Mouse (Mus musculus) lung, embryonic 14.5 days (tissue): ENCODE measurements around the gene Gabra4. TPM values are rescaled to one million over a fixed set of nuclear protein-coding genes. Genes with fewer than 3 reads are reported as not detected.

Source experiments
- ATAC-seq: fragments of 200-750 bp; cut with Nextera tagmentation; 2 replicates; pipeline ENCODE4 v1.8.0; 2017; ENCODE audit warnings: mild to moderate bottlenecking, moderate TSS enrichment, moderate library complexity; ENCODE audit not compliant: insufficient read depth
- DNase-seq: peaks from one replicate; pipeline ENCODE4 v3.0.0-alpha.2; 2015
- H3K27ac ChIP-seq: fragments of 300-500 bp; sonication (generic); 2 replicates; pipeline ENCODE4 v1.5.1; 2014; ENCODE audit warnings: low read depth, mild to moderate bottlenecking, moderate library complexity
- H3K27me3 ChIP-seq: fragments of 300-500 bp; sonication (generic); 2 replicates; pipeline ENCODE4 v1.6.1; 2014; ENCODE audit warnings: low read length, control low read depth; ENCODE audit not compliant: insufficient read depth
- H3K36me3 ChIP-seq: fragments of 300-500 bp; sonication (generic); 2 replicates; pipeline ENCODE4 v1.6.1; 2014; ENCODE audit warnings: control low read depth; ENCODE audit not compliant: insufficient read depth
- H3K4me1 ChIP-seq: fragments of 300-500 bp; sonication (generic); 2 replicates; pipeline ENCODE4 v1.6.1; 2014; ENCODE audit warnings: antibody characterized with exemption, control low read depth; ENCODE audit not compliant: insufficient read depth
- H3K4me2 ChIP-seq: fragments of 300-500 bp; sonication (generic); 2 replicates; pipeline ENCODE4 v1.6.1; 2014; ENCODE audit warnings: mild to moderate bottlenecking
- H3K4me3 ChIP-seq: fragments of 300-500 bp; sonication (generic); 2 replicates; pipeline ENCODE4 v1.5.1; 2014; ENCODE audit warnings: low read depth, low read length
- H3K9ac ChIP-seq: fragments of 300-500 bp; sonication (generic); 2 replicates; pipeline ENCODE4 v1.6.1; 2014
- H3K9me3 ChIP-seq: fragments of 300-500 bp; sonication (generic); 2 replicates; pipeline ENCODE4 v1.6.1; 2016; ENCODE audit warnings: low read depth, low read length, control low read depth
- CTCF ChIP-seq: IDR thresholded peaks from 2 replicates; pipeline ENCODE4 v1.5.1; 2016; ENCODE audit warnings: antibody characterized with exemption, low read depth
- WGBS: fragments of 180-500 bp; shearing (Covaris S2); extraction: QIAGEN DNeasy Blood & Tissue Kit; methylation state at CpG from one replicate; pipeline ENCODE4 v1.1.7; 2014; 5-methylcytosine and 5-hydroxymethylcytosine counted together
- polyA plus RNA-seq: library from polyadenylated mRNA; unstranded; fragments of >200 nt; fragmentation: Nextera tagmentation; extraction: Ambion mirVana; gene quantifications from 2 replicates; pipeline ENCODE4 v1.2.1, GENCODE M21; 2014

The Gabra4 gene
- 1.6 and 2.3 TPM in 2 replicates for polyA plus RNA-seq

DNA sequence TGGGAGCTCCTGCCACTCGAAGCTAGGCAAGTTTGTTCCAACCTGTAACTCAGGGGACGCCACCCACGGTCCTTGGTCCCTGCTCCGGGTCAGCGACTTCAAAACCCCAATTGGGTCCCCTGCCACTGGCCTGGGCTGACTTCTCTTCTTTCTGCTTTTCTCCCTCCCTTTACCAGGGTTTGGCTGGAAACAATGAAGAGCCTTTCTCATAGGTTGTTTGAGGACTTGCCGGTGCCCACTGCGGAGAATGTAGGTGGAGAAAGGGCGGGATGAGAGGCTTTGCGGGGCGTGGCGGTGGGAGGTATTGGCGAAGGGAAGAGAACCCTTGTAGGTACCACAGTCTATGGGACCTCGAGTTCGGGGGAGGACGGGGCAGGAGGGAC, at the start of gene Gabra4:
Gabra4 (minus strand) TSS at position 194 of the 383 bp plus-strand sequence.
- H3K4me3 ChIP-seq, result peak within 1 kb of the TSS; percentile 52
- no peak for TF ChIP-seq CTCF
- H3K4me2 ChIP-seq, result peak within 1 kb of the TSS; percentile 96
- H3K4me1 ChIP-seq, result no peaks in the 10 kb centered on the region
- H3K9me3 ChIP-seq, result no peaks in the 10 kb centered on the region
- no peaks in the 10 kb centered on the region for H3K36me3 ChIP-seq
- peaks cover 14% of the 10 kb centered on the region; the same call in 1 of the 2 replicates for H3K27me3 ChIP-seq
- ATAC-seq (peak; percentile 68), DNase-seq (peak; percentile 43)
- H3K9ac ChIP-seq, result peak within 1 kb of the TSS; percentile 39; the same call in 1 of the 2 replicates
- no peak within 1 kb of the TSS for H3K27ac ChIP-seq
- under 1% methylated on average over 15 of the region's 15 CpGs for WGBS

DNA sequence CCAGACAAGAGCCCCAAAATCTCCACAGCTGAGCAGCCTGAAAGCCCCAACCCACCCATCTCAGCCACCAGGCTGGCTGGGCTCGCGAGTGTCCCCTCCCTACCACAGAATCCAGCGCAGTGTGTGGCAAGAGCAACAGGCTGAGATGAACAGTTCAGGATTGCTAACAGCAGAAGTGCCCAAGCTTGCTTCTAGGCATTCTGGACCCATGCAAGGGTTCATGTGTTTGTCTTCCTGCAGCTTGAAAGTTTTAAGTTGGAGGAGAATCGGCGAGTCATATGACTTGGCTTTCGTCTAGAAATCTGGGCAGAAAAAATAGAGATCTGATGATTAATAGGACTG, 43.1 kb upstream of the Gabra4 start:
- WGBS, result 2% methylated on average over 6 of the region's 6 CpGs
- Histone ChIP-seq H3K4me2 (peak overlapping the region; percentile 76), H3K9me3 (no peaks in the 10 kb centered on the region), H3K9ac (peak overlapping the region; percentile 59), H3K27me3 (peaks cover 8% of the 10 kb centered on the region), H3K36me3 (no peaks in the 10 kb centered on the region), H3K4me3 (peak overlapping the region; percentile 42), H3K27ac (no peak overlapping the region), H3K4me1 (no peaks in the 10 kb centered on the region)
- TF ChIP-seq CTCF, result no peak
- ATAC-seq (peak; percentile 66), DNase-seq (no peak)

DNA sequence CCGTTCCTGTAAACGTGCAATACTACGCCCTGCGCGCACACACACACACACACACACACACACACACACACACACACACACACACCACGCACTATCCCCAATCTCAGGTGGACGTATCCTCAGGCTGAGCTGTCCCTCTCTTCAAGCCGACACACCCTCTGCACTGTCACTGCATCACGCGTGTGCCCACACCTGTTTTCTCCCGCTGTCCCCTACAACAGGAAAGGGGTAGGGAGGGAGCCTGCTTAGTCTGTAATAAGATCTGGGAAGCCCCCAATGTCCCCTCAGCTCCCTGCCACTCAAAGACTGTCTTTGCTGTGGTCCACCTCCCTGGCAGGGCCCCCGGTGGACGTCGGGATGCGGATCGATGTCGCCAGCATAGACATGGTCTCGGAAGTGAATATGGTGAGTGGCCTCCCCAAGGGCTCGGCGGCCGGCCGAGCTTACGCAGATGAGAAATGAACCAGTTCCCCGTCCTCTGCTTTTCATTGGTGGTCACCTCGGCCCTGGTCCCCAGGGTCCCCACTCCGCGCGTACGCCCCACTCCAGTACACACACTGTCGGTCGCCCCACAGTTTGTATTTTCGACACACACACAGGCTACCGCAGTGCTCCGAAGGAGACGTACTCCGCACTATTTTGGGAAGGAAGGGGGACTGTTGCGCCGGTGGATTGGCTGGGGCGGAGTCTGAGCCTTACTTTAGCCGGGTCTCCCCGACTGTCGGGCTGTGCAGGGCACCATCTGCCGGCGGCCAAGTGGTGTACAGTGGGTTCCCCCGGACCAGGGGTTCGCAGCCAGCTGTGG, 42.6 kb upstream of the Gabra4 start:
- H3K9me3 ChIP-seq, result no peaks in the 10 kb centered on the region
- ATAC-seq, result peak; percentile 96

DNA sequence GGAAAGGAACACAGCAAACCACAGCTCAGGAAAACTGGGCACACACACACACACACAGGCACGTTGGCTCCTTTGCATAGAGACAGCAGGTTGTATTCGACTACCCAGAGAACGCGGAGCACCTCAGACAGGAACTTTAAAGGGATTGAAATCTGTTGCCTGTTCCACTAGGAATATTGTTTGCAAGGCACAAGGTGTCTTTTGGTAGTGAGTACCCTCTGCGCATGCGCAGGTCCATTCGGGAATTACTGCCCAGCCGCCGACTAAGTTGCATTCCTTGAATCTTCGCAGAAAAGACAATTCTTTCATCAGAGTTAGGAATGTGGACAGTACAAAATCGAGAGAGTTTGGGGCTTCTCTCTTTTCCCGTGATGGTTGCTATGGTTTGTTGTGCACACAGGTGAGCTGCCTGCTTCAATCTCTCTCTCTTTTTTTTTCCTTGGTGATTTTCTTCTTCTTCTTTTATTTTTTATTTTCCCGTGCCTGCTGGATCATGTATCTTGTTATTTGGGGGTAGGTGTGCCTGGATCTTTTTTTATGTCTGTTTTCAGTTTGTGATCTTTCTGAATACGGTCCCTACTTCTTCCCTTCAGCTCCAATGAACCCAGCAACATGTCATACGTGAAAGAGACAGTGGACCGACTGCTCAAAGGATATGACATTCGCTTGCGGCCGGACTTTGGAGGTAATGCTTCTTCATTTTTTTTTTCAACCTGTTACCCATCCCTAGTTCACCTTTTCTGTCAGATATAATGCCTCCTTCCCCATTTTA, 41.8 kb upstream of the Gabra4 start:
- H3K4me2 ChIP-seq, result peak overlapping the region; percentile 76
- peak; percentile 79 for DNase-seq
- no peak overlapping the region for H3K9ac ChIP-seq
- no peak for TF ChIP-seq CTCF
- H3K36me3 ChIP-seq, result no peaks in the 10 kb centered on the region
- no peak overlapping the region for H3K27ac ChIP-seq
- no peaks in the 10 kb centered on the region for H3K4me1 ChIP-seq
- peak; percentile 6; the same call in 1 of the 2 replicates for ATAC-seq
- peaks cover 8% of the 10 kb centered on the region for H3K27me3 ChIP-seq
- peak overlapping the region; percentile 42 for H3K4me3 ChIP-seq
- 1% methylated on average over 19 of the region's 19 CpGs for WGBS
- no peaks in the 10 kb centered on the region for H3K9me3 ChIP-seq

More for the DNA sequence above, 42.6 kb upstream of the Gabra4 start:
- DNase-seq, result peak; percentile 75
- peak overlapping the region; percentile 42 for H3K4me3 ChIP-seq
- no peaks in the 10 kb centered on the region for H3K36me3 ChIP-seq
- no peaks in the 10 kb centered on the region for H3K4me1 ChIP-seq
- under 1% methylated on average over 46 of the region's 46 CpGs for WGBS
- peak overlapping the region; percentile 76 for H3K4me2 ChIP-seq
- H3K27ac ChIP-seq, result no peak overlapping the region
- peak overlapping the region; percentile 59 for H3K9ac ChIP-seq
- peak; percentile 62 for TF ChIP-seq CTCF
- peaks cover 8% of the 10 kb centered on the region for H3K27me3 ChIP-seq

DNA sequence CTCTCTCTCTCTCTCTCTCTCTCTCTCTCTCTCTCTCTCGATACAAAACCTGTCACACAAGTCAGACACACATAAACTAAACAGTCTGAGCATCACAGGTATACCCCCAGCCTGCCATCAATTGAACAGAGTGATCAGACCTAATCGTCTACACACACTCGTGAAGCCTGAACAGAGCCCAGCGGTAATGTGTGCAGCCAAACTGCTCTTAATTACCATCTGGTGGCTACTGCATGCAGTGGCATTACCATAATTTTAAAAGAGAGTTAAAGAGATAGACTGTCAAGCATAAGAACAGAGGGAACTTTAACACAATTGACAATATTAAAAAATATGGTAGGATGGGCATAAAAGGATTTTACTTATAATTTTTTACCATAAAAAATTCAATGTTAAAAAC, 7.5 kb upstream of the Gabra4 start:
- Histone ChIP-seq H3K4me3 (no peak overlapping the region), H3K27ac (no peak overlapping the region), H3K9me3 (no peaks in the 10 kb centered on the region), H3K4me2 (no peak overlapping the region), H3K27me3 (no peaks in the 10 kb centered on the region), H3K36me3 (no peaks in the 10 kb centered on the region), H3K9ac (no peak overlapping the region), H3K4me1 (no peaks in the 10 kb centered on the region)
- DNase-seq (no peak), ATAC-seq (no peak)
- TF ChIP-seq CTCF, result no peak
- WGBS, result 35% methylated on average over 4 of the region's 4 CpGs

DNA sequence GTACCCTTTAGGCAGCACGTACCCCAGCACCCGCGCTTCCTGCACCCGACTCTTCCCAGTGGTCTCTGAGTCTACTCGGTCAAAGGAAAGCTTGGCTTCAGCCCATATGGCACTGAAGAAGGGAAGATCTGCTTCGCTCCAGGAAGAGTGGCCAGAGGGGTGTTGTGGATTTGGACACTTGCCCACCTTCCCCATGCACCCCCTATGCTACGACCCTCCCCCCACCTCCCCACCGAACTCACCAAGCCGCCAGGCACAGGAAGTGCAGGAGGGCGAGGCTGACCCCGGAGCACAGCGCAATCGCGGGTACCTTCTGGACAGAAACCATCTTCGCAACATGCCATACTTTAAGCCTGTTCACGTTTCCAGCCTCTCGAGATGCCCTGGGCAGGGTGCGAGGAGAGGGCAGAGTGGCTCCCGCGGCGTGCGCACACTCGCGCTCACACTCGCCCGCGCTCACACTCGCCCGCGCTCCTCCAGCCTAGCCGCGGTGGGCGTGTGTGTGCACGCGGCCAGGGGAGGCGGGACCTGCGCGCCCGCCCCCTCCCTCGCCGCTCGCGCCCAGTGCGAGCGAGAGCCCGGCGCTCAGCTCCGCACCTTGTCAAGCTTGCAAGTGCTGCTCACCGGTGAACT, 510 bp downstream of the Gabra4 start, which contains the start of gene Gabrb1:
Gabrb1 (plus strand) TSS at position 632 of the 633 bp plus-strand sequence.
- peak; percentile 57 for DNase-seq
- Histone ChIP-seq H3K4me2 (peak within 1 kb of the TSS; percentile 96), H3K4me3 (peak within 1 kb of the TSS; percentile 52), H3K27ac (no peak within 1 kb of the TSS), H3K27me3 (peaks cover 14% of the 10 kb centered on the region; the same call in 1 of the 2 replicates), H3K4me1 (no peaks in the 10 kb centered on the region), H3K9me3 (no peaks in the 10 kb centered on the region), H3K36me3 (no peaks in the 10 kb centered on the region), H3K9ac (peak within 1 kb of the TSS; percentile 39; the same call in 1 of the 2 replicates)
- no peak for TF ChIP-seq CTCF
- under 1% methylated on average over 49 of the region's 49 CpGs for WGBS
- ATAC-seq, result peak; percentile 91

DNA sequence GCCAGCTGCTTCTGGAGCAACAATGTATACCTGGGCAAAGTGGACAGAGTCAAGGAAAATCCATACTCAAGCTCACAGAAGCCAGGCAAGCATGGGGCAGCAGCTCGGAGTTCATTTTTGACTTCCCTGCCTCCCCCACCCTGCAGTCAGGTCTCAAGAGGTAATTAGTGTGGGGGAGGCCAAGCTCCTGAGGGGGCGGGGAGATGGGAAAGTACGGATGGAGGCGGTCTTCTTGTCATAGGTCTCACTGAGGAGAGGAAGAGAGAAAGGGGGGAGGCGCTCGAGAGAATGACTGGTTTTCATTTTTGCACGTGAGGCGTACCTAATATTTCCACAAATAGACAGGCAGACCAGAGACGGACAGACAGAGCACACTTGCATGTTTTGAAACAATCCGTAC, 1.3 kb downstream of the Gabra4 start:
- TF ChIP-seq CTCF, result no peak
- WGBS, result 6% methylated on average over 10 of the region's 10 CpGs
- no peak overlapping the region for H3K9ac ChIP-seq
- no peaks in the 10 kb centered on the region for H3K9me3 ChIP-seq
- peaks cover 14% of the 10 kb centered on the region; the same call in 1 of the 2 replicates for H3K27me3 ChIP-seq
- DNase-seq, result no peak
- no peaks in the 10 kb centered on the region for H3K4me1 ChIP-seq
- no peaks in the 10 kb centered on the region for H3K36me3 ChIP-seq
- ATAC-seq, result no peak
- no peak overlapping the region for H3K27ac ChIP-seq
- peak overlapping the region; percentile 96 for H3K4me2 ChIP-seq
- peak overlapping the region; percentile 52; the same call in 1 of the 2 replicates for H3K4me3 ChIP-seq
